Mouse (Mus musculus) urinary bladder, postnatal 25 days (tissue): ENCODE measurements around the gene Gm3286.
"Not testable (repeated sequence)": the region's sequence is repeated elsewhere in the genome, so short reads cannot be mapped to it uniquely, and the experiment has no call there.

Source experiments
- DNase-seq: peaks from one replicate; pipeline ENCODE4 v3.0.0; 2022; ENCODE audit warnings: low spot score

Gm3286 gene

GRCm38 (mm10) chr5:95510458-95510857, at the start of gene Gm3286:
TSS of gene Gm3286 (plus strand) at chr5:95510758.
- DNase-seq = not testable (repeated sequence)
